Mouse (Mus musculus) G1E (cell line): ENCODE results near the gene Nt5c. TPM values are rescaled to one million over a fixed set of nuclear protein-coding genes. Genes with fewer than 3 reads are reported as not detected.

Source experiments
- ATAC-seq: 2 replicates; pipeline ENCODE4 v1.8.0; 2016; ENCODE audit warnings: mild to moderate bottlenecking; ENCODE audit not compliant: insufficient number of reproducible peaks, poor library complexity, low FRiP score, severe bottlenecking; ENCODE audit errors: extremely low read depth
- DNase-seq: peaks from one replicate; pipeline ENCODE4 v3.0.0; 2012; ENCODE audit warnings: low spot score
- H3K27me3 ChIP-seq: 2 replicates; pipeline ENCODE4 v1.6.1; 2012; ENCODE audit warnings: mild to moderate bottlenecking, low read length, inconsistent platforms; ENCODE audit not compliant: insufficient read depth
- H3K36me3 ChIP-seq: replicated peaks from 2 replicates; pipeline ENCODE3; 2012; ENCODE audit warnings: mild to moderate bottlenecking, inconsistent platforms
- H3K4me1 ChIP-seq: 2 replicates; pipeline ENCODE4 v1.6.1; 2012; ENCODE audit warnings: low read depth, low read length, inconsistent platforms, mixed read lengths; ENCODE audit not compliant: insufficient read depth
- H3K4me3 ChIP-seq: 2 replicates; pipeline ENCODE4 v1.5.1; 2012; ENCODE audit warnings: low read depth, mild to moderate bottlenecking, inconsistent platforms, low read length, moderate library complexity, mixed read lengths
- H3K9me3 ChIP-seq: replicated peaks from 2 replicates; pipeline ENCODE4 v1.6.1; 2012; ENCODE audit warnings: inconsistent platforms
- CTCF ChIP-seq: IDR thresholded peaks from 2 replicates; pipeline ENCODE4 v1.5.1; 2012; ENCODE audit warnings: low read depth, low read length, inconsistent platforms, mixed read lengths
- GATA1 ChIP-seq: IDR thresholded peaks from 2 replicates; pipeline ENCODE4 v1.6.1; 2012; ENCODE audit warnings: borderline replicate concordance, low read length, inconsistent platforms, mixed read lengths
- GATA2 ChIP-seq: IDR thresholded peaks from 2 replicates; pipeline ENCODE4 v1.6.1; 2012; ENCODE audit warnings: low read depth, low read length, inconsistent platforms, borderline replicate concordance
- POLR2AphosphoS5 ChIP-seq: IDR thresholded peaks from 2 replicates; pipeline ENCODE4 v1.6.1; 2012; ENCODE audit warnings: low read depth, low read length, inconsistent platforms; ENCODE audit not compliant: insufficient replicate concordance
- TAL1 ChIP-seq: conservative IDR thresholded peaks from 2 replicates; pipeline ENCODE4 v1.6.1; 2012; ENCODE audit warnings: low read depth, low read length, inconsistent platforms, mixed read lengths
- polyA plus RNA-seq: library from polyadenylated mRNA; stranded (reverse); fragments of >175 nt; gene quantifications from 2 replicates; pipeline ENCODE4 v1.2.3, GENCODE M21; 2012
- total RNA-seq, 2 experiments: library from RNA; stranded (forward) in 1 of 2; stranded (reverse) in 1 of 2; fragments of 200-1000 nt in 1 of 2; fragments of >200 nt in 1 of 2; fragmentation: Nextera tagmentation in 1 of 2; gene quantifications; 2 replicates each; pipeline ENCODE4 v1.2.3; 2014 to 2017

The Nt5c gene
- total and polyA plus RNA-seq, 3 experiments = 43.7 to 161 (median 118) TPM

GRCm38 (mm10) chr11:115451781-115452241 is 39.9 kb downstream of the Nt5c start:
- no peak for TF ChIP-seq CTCF
- H3K4me1 ChIP-seq = no peaks in the 10 kb centered on the region
- H3K4me3 ChIP-seq = no peak overlapping the region
- H3K27me3 ChIP-seq = peaks cover 36% of the 10 kb centered on the region
- H3K9me3 ChIP-seq = no peaks in the 10 kb centered on the region; the same call in 1 of the 2 replicates
- no peaks in the 10 kb centered on the region for H3K36me3 ChIP-seq
- no peak for DNase-seq
- no peak for ATAC-seq

GRCm38 (mm10) chr11:115450176-115450575 is 41.5 kb downstream of the Nt5c start:
- no peak for TF ChIP-seq CTCF
- no peak for TF ChIP-seq TAL1
- TF ChIP-seq GATA1 = no peak
- TF ChIP-seq POLR2AphosphoS5 = no peak
- no peak for TF ChIP-seq GATA2
- Histone ChIP-seq H3K4me1 (no peaks in the 10 kb centered on the region), H3K4me3 (no peak overlapping the region), H3K27me3 (peaks cover 50% of the 10 kb centered on the region), H3K36me3 (no peaks in the 10 kb centered on the region), H3K9me3 (no peaks in the 10 kb centered on the region; the same call in 1 of the 2 replicates)
- no peak for ATAC-seq
- DNase-seq = no peak

GRCm38 (mm10) chr11:115448998-115449397 is 42.7 kb downstream of the Nt5c start:
- Histone ChIP-seq H3K4me1 (no peaks in the 10 kb centered on the region), H3K9me3 (no peaks in the 10 kb centered on the region), H3K4me3 (no peak overlapping the region), H3K36me3 (no peaks in the 10 kb centered on the region), H3K27me3 (peaks cover 54% of the 10 kb centered on the region)
- ATAC-seq (no peak), DNase-seq (no peak)
- TF ChIP-seq POLR2AphosphoS5 = no peak
- TF ChIP-seq GATA2 = no peak
- TF ChIP-seq CTCF = no peak
- TF ChIP-seq GATA1 = no peak
- TF ChIP-seq TAL1 = no peak

GRCm38 (mm10) chr11:115448075-115448474 is 43.6 kb downstream of the Nt5c start:
- DNase-seq = no peak
- Histone ChIP-seq H3K36me3 (no peaks in the 10 kb centered on the region), H3K4me3 (no peak overlapping the region), H3K9me3 (no peaks in the 10 kb centered on the region), H3K27me3 (peaks cover 55% of the 10 kb centered on the region), H3K4me1 (no peaks in the 10 kb centered on the region)
- no peak for ATAC-seq
- TF ChIP-seq GATA1 (no peak), TAL1 (no peak), CTCF (no peak), POLR2AphosphoS5 (no peak)

- Histone ChIP-seq H3K4me1 (no peaks in the 10 kb centered on the region), H3K27me3 (peaks cover 55% of the 10 kb centered on the region), H3K4me3 (no peak overlapping the region), H3K36me3 (no peaks in the 10 kb centered on the region), H3K9me3 (no peaks in the 10 kb centered on the region)
- ATAC-seq (no peak), DNase-seq (no peak)
- TF ChIP-seq GATA2 (no peak), CTCF (no peak), POLR2AphosphoS5 (no peak), GATA1 (no peak), TAL1 (no peak)
Observed at GRCm38 (mm10) chr11:115447321-115447885, 44.3 kb downstream of the Nt5c start.

- DNase-seq = no peak
- Histone ChIP-seq H3K36me3 (no peaks in the 10 kb centered on the region), H3K4me3 (no peak overlapping the region), H3K9me3 (no peaks in the 10 kb centered on the region), H3K4me1 (no peaks in the 10 kb centered on the region), H3K27me3 (peaks cover 55% of the 10 kb centered on the region)
- ATAC-seq = no peak
- no peak for TF ChIP-seq CTCF
- TF ChIP-seq GATA1 = no peak
- no peak for TF ChIP-seq TAL1
- no peak for TF ChIP-seq GATA2
- no peak for TF ChIP-seq POLR2AphosphoS5
Observed at GRCm38 (mm10) chr11:115446906-115447305, 44.8 kb downstream of the Nt5c start.
